Comparison of ENCODE assay signal across 20 mouse cellular contexts in the genomic region with DNA sequence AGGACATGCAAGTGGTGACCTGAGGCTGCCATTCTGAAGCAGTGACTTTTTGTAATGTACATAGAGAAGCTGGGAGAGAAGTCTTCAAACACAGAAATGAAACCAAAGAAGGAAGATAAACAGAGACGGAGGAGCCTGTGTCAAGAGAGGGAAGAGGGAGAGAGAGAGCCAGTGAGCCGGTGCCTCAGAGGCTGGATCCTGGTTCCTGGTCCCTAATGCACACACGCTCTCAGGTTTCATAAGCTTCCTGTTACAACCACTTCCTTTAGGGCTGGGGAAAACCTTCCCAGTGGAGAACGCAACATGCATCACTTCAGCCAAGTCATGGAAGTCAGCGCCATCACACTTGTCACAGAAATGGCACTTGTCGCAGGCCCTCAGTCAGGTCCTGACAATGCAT. TPM values are rescaled to one million over a fixed set of nuclear protein-coding genes. Genes with fewer than 3 reads are reported as not detected.
DNase-seq lines count a peak whose midpoint lies in the region; ATAC-seq and TF ChIP-seq lines count a peak whose summit lies in the region.
"Had no signal": no experiment of that assay in that cellular context is flagged by ENCODE, and none has a peak within 500 bp of the region (broad histone marks: within the 10 kb centered on the region; RNA-seq: fewer than 3 reads in every experiment).

No protein-coding gene starts in this region.

- DNase-seq in embryonic facial prominence, embryonic 11.5 days (ENCODE audit: low spot score) = peak; percentile 49
- DNase-seq in embryonic facial prominence, embryonic 10.5 days (ENCODE audit: low spot score) = no peak
- peak; percentile 37 for DNase-seq in lung, postnatal 0 days (ENCODE audit: low spot score)
- no peak for DNase-seq in lung, postnatal 25 days (ENCODE audit: low spot score)
- DNase-seq in limb, embryonic 11.5 days (ENCODE audit: low spot score) = peak; percentile 34
- peak; percentile 34 for DNase-seq in stomach, postnatal 0 days (ENCODE audit: low spot score)
- DNase-seq in cerebellum, adult 11-12 months = no peak
- DNase-seq: adrenal gland, postnatal 14 days; cerebellum, adult 9-11 months; gastrocnemius, postnatal 10 days; heart, adult 2 months; kidney, adult 2 months; liver, postnatal 0 days had no signal

- H3K9me3 ChIP-seq in embryonic facial prominence, embryonic 11.5 days (replicated peaks; ENCODE audit: control insufficient read depth, low read length) = no peaks in the 10 kb centered on the region
- no peaks in the 10 kb centered on the region for H3K9me3 ChIP-seq in embryonic facial prominence, embryonic 10.5 days
- no peaks in the 10 kb centered on the region for H3K9me3 ChIP-seq in lung, postnatal 0 days (ENCODE audit: low read length)
- H3K9me3 ChIP-seq in limb, embryonic 11.5 days (ENCODE audit: control insufficient read depth, low read length) = no peaks in the 10 kb centered on the region
- no peaks in the 10 kb centered on the region for H3K9me3 ChIP-seq in stomach, postnatal 0 days (ENCODE audit: control insufficient read depth, low read length)
- H3K9me3 ChIP-seq: embryonic facial prominence, embryonic 15.5 days; heart, embryonic 15.5 days; hindbrain, embryonic 10.5 days; limb, embryonic 15.5 days; midbrain, embryonic 12.5 days had no signal

- no peak for TF ChIP-seq CTCF in lung, postnatal 0 days (IDR thresholded peaks at IDR 0.05)
- TF ChIP-seq CTCF in stomach, postnatal 0 days (IDR thresholded peaks at IDR 0.05; ENCODE audit: low read depth) = no peak

- H3K36me3 ChIP-seq in embryonic facial prominence, embryonic 11.5 days (replicated peaks; ENCODE audit: control insufficient read depth, insufficient read depth, low read depth, low read length) = no peaks in the 10 kb centered on the region
- no peaks in the 10 kb centered on the region for H3K36me3 ChIP-seq in embryonic facial prominence, embryonic 10.5 days (replicated peaks)
- no peaks in the 10 kb centered on the region for H3K36me3 ChIP-seq in lung, postnatal 0 days (ENCODE audit: insufficient read depth, low read length)
- no peaks in the 10 kb centered on the region for H3K36me3 ChIP-seq in limb, embryonic 11.5 days (ENCODE audit: control insufficient read depth, insufficient read depth, low read length)
- H3K36me3 ChIP-seq in stomach, postnatal 0 days (ENCODE audit: control insufficient read depth, insufficient read depth, low read length) = no peaks in the 10 kb centered on the region
- H3K36me3 ChIP-seq: embryonic facial prominence, embryonic 15.5 days; heart, embryonic 15.5 days; limb, embryonic 15.5 days; midbrain, embryonic 12.5 days had no signal

- no peak overlapping the region for H3K9ac ChIP-seq in embryonic facial prominence, embryonic 11.5 days (replicated peaks; ENCODE audit: low read length)
- no peak overlapping the region for H3K9ac ChIP-seq in lung, postnatal 0 days (replicated peaks; ENCODE audit: low read depth)
- H3K9ac ChIP-seq in limb, embryonic 11.5 days (ENCODE audit: low read length) = no peak overlapping the region
- H3K9ac ChIP-seq in stomach, postnatal 0 days (ENCODE audit: low read length) = no peak overlapping the region
- H3K9ac ChIP-seq: embryonic facial prominence, embryonic 15.5 days; heart, embryonic 15.5 days; limb, embryonic 15.5 days; liver, postnatal 0 days; midbrain, embryonic 12.5 days had no signal

- H3K4me3 ChIP-seq in embryonic facial prominence, embryonic 11.5 days (ENCODE audit: low read depth, low read length) = no peak overlapping the region
- no peak overlapping the region for H3K4me3 ChIP-seq in embryonic facial prominence, embryonic 10.5 days
- no peak overlapping the region for H3K4me3 ChIP-seq in lung, postnatal 0 days (ENCODE audit: low read depth, low read length)
- no peak overlapping the region for H3K4me3 ChIP-seq in limb, embryonic 11.5 days (ENCODE audit: low read depth, low read length)
- H3K4me3 ChIP-seq in stomach, postnatal 0 days (ENCODE audit: low read depth, low read length) = no peak overlapping the region
- H3K4me3 ChIP-seq: embryonic facial prominence, embryonic 15.5 days; heart, adult 2 months; heart, embryonic 15.5 days; hindbrain, embryonic 10.5 days; left cerebral cortex, adult 2 months; limb, embryonic 15.5 days; midbrain, embryonic 12.5 days had no signal

- 44% methylated on average over 6 of the region's 6 CpGs for WGBS in embryonic facial prominence, embryonic 11.5 days
- WGBS in embryonic facial prominence, embryonic 10.5 days = 66% methylated on average over 6 of the region's 6 CpGs
- WGBS in lung, postnatal 0 days = 17% methylated on average over 6 of the region's 6 CpGs
- WGBS in limb, embryonic 11.5 days = 53% methylated on average over 6 of the region's 6 CpGs
- WGBS in stomach, postnatal 0 days = 37% methylated on average over 6 of the region's 6 CpGs

- H3K4me2 ChIP-seq in embryonic facial prominence, embryonic 11.5 days (ENCODE audit: low read depth, low read length) = no peak overlapping the region
- no peak overlapping the region for H3K4me2 ChIP-seq in lung, postnatal 0 days (replicated peaks; ENCODE audit: low read depth, low read length)
- H3K4me2 ChIP-seq in limb, embryonic 11.5 days (ENCODE audit: low read depth, severe bottlenecking) = no peak overlapping the region
- H3K4me2 ChIP-seq in stomach, postnatal 0 days (replicated peaks; ENCODE audit: low read depth) = no peak overlapping the region
- H3K4me2 ChIP-seq: embryonic facial prominence, embryonic 15.5 days; heart, embryonic 15.5 days; limb, embryonic 15.5 days; midbrain, embryonic 12.5 days had no signal

- no peaks in the 10 kb centered on the region for H3K4me1 ChIP-seq in embryonic facial prominence, embryonic 11.5 days (ENCODE audit: control insufficient read depth, insufficient read depth, low read length)
- H3K4me1 ChIP-seq in embryonic facial prominence, embryonic 10.5 days = peaks cover 24% of the 10 kb centered on the region
- H3K4me1 ChIP-seq in lung, postnatal 0 days (ENCODE audit: insufficient read depth, low read depth, low read length) = peaks cover 2% of the 10 kb centered on the region; the same call in 1 of the 2 replicates
- H3K4me1 ChIP-seq in limb, embryonic 11.5 days (ENCODE audit: control insufficient read depth, insufficient read depth, low read length) = 0 out of 2 replicates have a peak, but pooled peaks cover 4% of the 10 kb centered on the region
- no peaks in the 10 kb centered on the region for H3K4me1 ChIP-seq in stomach, postnatal 0 days (replicated peaks; ENCODE audit: control insufficient read depth, insufficient read depth)

- no peak overlapping the region for H3K27ac ChIP-seq in embryonic facial prominence, embryonic 11.5 days (replicated peaks; ENCODE audit: low read depth, low read length)
- H3K27ac ChIP-seq in embryonic facial prominence, embryonic 10.5 days (replicated peaks) = no peak overlapping the region; the same call in 1 of the 2 replicates
- H3K27ac ChIP-seq in lung, postnatal 0 days (ENCODE audit: low read length) = no peak overlapping the region
- no peak overlapping the region for H3K27ac ChIP-seq in limb, embryonic 11.5 days (replicated peaks; ENCODE audit: low read depth, low read length)
- no peak overlapping the region for H3K27ac ChIP-seq in stomach, postnatal 0 days (replicated peaks)
- H3K27ac ChIP-seq: embryonic facial prominence, embryonic 15.5 days; heart, adult 2 months; heart, embryonic 15.5 days; hindbrain, embryonic 10.5 days; left cerebral cortex, adult 2 months; limb, embryonic 15.5 days; midbrain, embryonic 12.5 days had no signal

- no peak for TF ChIP-seq EP300 in lung, postnatal 0 days (IDR thresholded peaks at IDR 0.05)
- no peak for TF ChIP-seq EP300 in stomach, postnatal 0 days (optimal IDR thresholded peaks at IDR 0.05)

- H3K27me3 ChIP-seq in embryonic facial prominence, embryonic 11.5 days (ENCODE audit: control insufficient read depth, insufficient read depth, low read length) = no peaks in the 10 kb centered on the region
- H3K27me3 ChIP-seq in embryonic facial prominence, embryonic 10.5 days (replicated peaks; ENCODE audit: low read depth, poor library complexity, severe bottlenecking) = no peaks in the 10 kb centered on the region
- no peaks in the 10 kb centered on the region for H3K27me3 ChIP-seq in lung, postnatal 0 days (replicated peaks; ENCODE audit: insufficient read depth, low read length)
- H3K27me3 ChIP-seq in limb, embryonic 11.5 days (ENCODE audit: control insufficient read depth, insufficient read depth, low read length) = no peaks in the 10 kb centered on the region
- no peaks in the 10 kb centered on the region for H3K27me3 ChIP-seq in stomach, postnatal 0 days (ENCODE audit: control insufficient read depth, insufficient read depth, low read length)
- H3K27me3 ChIP-seq: embryonic facial prominence, embryonic 15.5 days; heart, embryonic 15.5 days; limb, embryonic 15.5 days; midbrain, embryonic 12.5 days had no signal

- no peak for ATAC-seq in embryonic facial prominence, embryonic 11.5 days (replicated peaks; ENCODE audit: insufficient number of reproducible peaks, low FRiP score, low TSS enrichment, low read depth)
- no peak for ATAC-seq in lung, postnatal 0 days
- ATAC-seq in limb, embryonic 11.5 days (ENCODE audit: insufficient number of reproducible peaks, low FRiP score, low TSS enrichment, low read depth) = no peak
- peak; percentile 50; the same call in 1 of the 2 replicates for ATAC-seq in stomach, postnatal 0 days (ENCODE audit: low FRiP score, low TSS enrichment)
- no peak for ATAC-seq in activated CD4-positive, CD25-positive, alpha-beta regulatory T cell, adult 4 months
- ATAC-seq: liver, postnatal 0 days had no signal

RNA-seq across cellular contexts. Expression of a gene that starts 28.9 kb away (rescaled TPM):
- 1.1 TPM in 2 replicates for polyA plus RNA-seq in embryonic facial prominence, embryonic 11.5 days (2014; fragmentation: Nextera tagmentation; extraction: Ambion mirVana)
- 0.60 and 1.2 TPM in 2 replicates for polyA plus RNA-seq in embryonic facial prominence, embryonic 10.5 days (2016; fragmentation: Nextera tagmentation; extraction: Ambion mirVana)
- 3.2 and 4.7 TPM in 2 replicates for polyA plus RNA-seq in lung, postnatal 0 days (2015; fragmentation: Nextera tagmentation; extraction: Ambion mirVana)
- polyA plus RNA-seq in limb, embryonic 11.5 days (2014; fragmentation: Nextera tagmentation; extraction: Ambion mirVana) = 0.72 and 1.5 TPM in 2 replicates
- polyA plus RNA-seq in stomach, postnatal 0 days (2015; fragmentation: Nextera tagmentation; extraction: Ambion mirVana) = 1.5 and 1.6 TPM in 2 replicates
- under 1 TPM in 1 of 2 experiments, not detected in 1; 0.30 TPM for polyA plus RNA-seq in activated CD4-positive, CD25-positive, alpha-beta regulatory T cell, adult 4 months (2017; shearing (Covaris generic))

Comparison
In these comparisons a context has a peak if more than half of its experiments do, and no peak if none do; other contexts are left out.
1. DNase-seq: peak in embryonic facial prominence, embryonic 11.5 days (single experiment), lung, postnatal 0 days (single experiment), limb, embryonic 11.5 days (single experiment) and stomach, postnatal 0 days (single experiment); none in embryonic facial prominence, embryonic 10.5 days (single experiment), lung, postnatal 25 days (single experiment) and cerebellum, adult 11-12 months (single experiment).